Mouse (Mus musculus): ENCODE measurements around the gene Yrdc.

Gene Yrdc

GRCm38 (mm10) chr4:124850261-124850913, at the start of gene Yrdc:
TSS of gene Yrdc (plus strand) at chr4:124850679.
- in situ Hi-C loops (cut with MboI, MseI) = no loop called here

- in situ Hi-C loops (cut with MboI, MseI) = no loop called here
Measured at GRCm38 (mm10) chr4:124801552-124802308, 48.7 kb upstream of the Yrdc start, which contains the start of gene Mtf1. TSS of gene Mtf1 (plus strand) at chr4:124802104.

GRCm38 (mm10) chr4:124802309-124803260, 47.9 kb upstream of the Yrdc start:
- in situ Hi-C loops (cut with MboI, MseI) = no loop called here

GRCm38 (mm10) chr4:124803406-124803805, 47.1 kb upstream of the Yrdc start:
- in situ Hi-C loops (cut with MboI, MseI) = no loop called here

- in situ Hi-C loops (cut with MboI, MseI) = no loop called here
Measured at GRCm38 (mm10) chr4:124808511-124808910, 42.0 kb upstream of the Yrdc start.

- in situ Hi-C loops (cut with MboI, MseI) = no loop called here
Measured at GRCm38 (mm10) chr4:124809136-124809883, 41.2 kb upstream of the Yrdc start.

- in situ Hi-C loops (cut with MboI, MseI) = no loop called here
Measured at GRCm38 (mm10) chr4:124810056-124810455, 40.4 kb upstream of the Yrdc start.

GRCm38 (mm10) chr4:124811347-124811975, 39.0 kb upstream of the Yrdc start:
- in situ Hi-C loops (cut with MboI, MseI) = no loop called here

- in situ Hi-C loops (cut with MboI, MseI) = no loop called here
Measured at GRCm38 (mm10) chr4:124815901-124816300, 34.6 kb upstream of the Yrdc start.

GRCm38 (mm10) chr4:124817803-124818202, 32.7 kb upstream of the Yrdc start:
- in situ Hi-C loops (cut with MboI, MseI) = no loop called here

- in situ Hi-C loops (cut with MboI, MseI) = no loop called here
Measured at GRCm38 (mm10) chr4:124818832-124819231, 31.6 kb upstream of the Yrdc start.

GRCm38 (mm10) chr4:124824967-124825366, 25.5 kb upstream of the Yrdc start:
- in situ Hi-C loops (cut with MboI, MseI) = no loop called here

GRCm38 (mm10) chr4:124825371-124825965, 25.0 kb upstream of the Yrdc start:
- in situ Hi-C loops (cut with MboI, MseI) = no loop called here

GRCm38 (mm10) chr4:124829671-124830070, 20.8 kb upstream of the Yrdc start:
- in situ Hi-C loops (cut with MboI, MseI) = no loop called here

GRCm38 (mm10) chr4:124832796-124833195, 17.7 kb upstream of the Yrdc start:
- in situ Hi-C loops (cut with MboI, MseI) = no loop called here

GRCm38 (mm10) chr4:124838035-124838700, 12.3 kb upstream of the Yrdc start:
- in situ Hi-C loops (cut with MboI, MseI) = loop anchor here (5.0 kb wide), 1 partner anchor 96 kb away; the partner anchor contains the start of gene Inpp5b

GRCm38 (mm10) chr4:124840998-124841397, 9.5 kb upstream of the Yrdc start:
- in situ Hi-C loops (cut with MboI, MseI) = no loop called here

GRCm38 (mm10) chr4:124843493-124843892, 7.0 kb upstream of the Yrdc start:
- in situ Hi-C loops (cut with MboI, MseI) = no loop called here

- in situ Hi-C loops (cut with MboI, MseI) = no loop called here
Measured at GRCm38 (mm10) chr4:124847573-124847972, 2.9 kb upstream of the Yrdc start.

Measured in T-helper 1 cell (primary cell).